Mouse (Mus musculus) adrenal gland, adult (tissue): Measurements from ENCODE around the gene Mta1.
A peak's percentile ranks its signal among the peaks of the same experiment; 100 is the strongest.

Experiments used
- DNase-seq, 2 experiments: peaks; one replicate each; pipeline ENCODE4 v3.0.0; 2022 to 2023; ENCODE audit warnings: low spot score in 1 of 2; ENCODE audit not compliant: inconsistent age in 2 of 2

The Mta1 gene

GRCm38 (mm10) chr12:113176960-113177725 lies 79.1 kb downstream of the Mta1 start:
- no peak for DNase-seq

DNA sequence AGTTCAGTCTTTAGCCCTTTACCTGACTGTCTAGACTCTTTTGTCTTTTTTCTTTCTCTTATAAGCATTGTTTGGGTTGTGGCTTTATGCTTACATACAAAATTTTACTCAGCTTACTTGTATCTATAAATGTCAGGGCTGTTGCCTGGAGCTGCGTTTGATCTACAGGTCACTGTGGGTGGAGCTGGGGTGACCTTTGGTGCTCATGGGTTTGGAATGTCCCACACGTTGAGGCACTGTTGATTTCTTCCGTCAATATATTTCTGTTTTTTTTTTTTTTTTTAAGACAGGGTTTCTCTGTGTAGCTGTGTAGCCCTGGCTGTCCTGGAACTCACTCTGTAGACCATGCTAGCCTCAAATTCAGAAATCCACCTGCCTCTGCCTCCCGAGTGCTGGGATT lies 82.9 kb downstream of the Mta1 start:
- DNase-seq = peak; percentile 77

DNA sequence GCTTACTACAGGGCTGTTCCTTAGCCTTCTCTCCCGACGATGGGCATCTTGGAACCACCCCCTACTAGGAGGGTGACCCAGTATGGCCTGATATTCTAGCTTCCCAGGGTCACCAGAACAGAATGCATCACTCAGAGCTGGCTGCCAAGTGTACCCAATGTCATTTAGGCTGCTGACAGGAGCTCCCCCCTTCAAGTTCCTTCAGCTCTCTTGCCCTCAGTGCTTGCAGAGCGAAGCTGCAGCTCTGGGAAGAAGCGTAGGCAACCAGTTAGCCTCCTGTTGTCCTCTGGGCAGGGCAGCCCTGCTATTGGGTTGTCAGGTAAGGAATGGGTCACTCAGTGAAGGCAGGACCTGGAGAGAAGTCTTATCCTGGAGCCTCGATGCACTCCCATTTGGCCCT lies 86.9 kb downstream of the Mta1 start:
- DNase-seq = peak; percentile 50 to 62

DNA sequence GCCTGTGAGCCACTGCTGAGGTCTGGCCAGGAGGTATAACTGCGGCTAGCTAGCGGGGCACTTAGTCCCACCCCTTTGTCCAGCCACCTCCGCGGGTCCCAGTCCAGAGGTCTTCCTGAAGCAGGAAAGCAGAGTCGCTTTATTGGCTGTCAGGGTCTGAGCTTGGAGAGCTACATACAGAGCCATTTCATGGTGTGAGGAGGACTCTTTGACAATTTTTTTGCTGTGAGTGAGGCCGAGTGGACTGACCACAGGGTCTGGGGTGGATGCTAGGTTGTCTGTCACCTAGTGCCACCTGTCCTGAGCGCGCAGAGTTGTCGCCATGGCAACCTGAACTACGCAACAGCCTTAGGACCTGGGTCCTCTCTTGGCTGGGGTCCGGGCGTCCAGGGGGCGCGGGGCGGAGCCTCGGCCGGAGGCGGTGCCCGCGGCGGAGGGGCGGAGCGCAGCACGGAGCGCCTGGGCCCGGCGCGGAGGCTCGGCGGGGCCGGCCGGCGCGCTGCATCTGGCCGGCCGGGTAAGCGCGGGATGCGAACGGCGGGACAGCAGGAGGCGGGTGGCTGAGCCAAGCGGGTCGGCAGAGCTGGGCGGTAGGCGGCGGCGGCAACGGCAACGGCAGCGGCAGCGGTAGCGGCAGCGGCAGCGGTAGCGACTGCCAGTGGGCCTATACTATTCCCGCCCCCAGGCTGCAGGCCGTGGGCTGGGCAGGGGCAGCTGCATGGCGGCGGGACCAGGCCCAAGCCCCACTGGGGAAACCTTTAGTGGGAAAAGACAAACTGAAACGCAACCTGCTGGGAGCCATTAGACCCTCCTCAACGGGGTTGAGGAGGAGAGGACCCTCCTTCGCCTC lies 87.6 kb downstream of the Mta1 start, which contains the start of gene Tmem121:
TSS of gene Tmem121 (plus strand) at position 489 of the 850 bp plus-strand sequence.
- peak; percentile 66 to 78 for DNase-seq

DNA sequence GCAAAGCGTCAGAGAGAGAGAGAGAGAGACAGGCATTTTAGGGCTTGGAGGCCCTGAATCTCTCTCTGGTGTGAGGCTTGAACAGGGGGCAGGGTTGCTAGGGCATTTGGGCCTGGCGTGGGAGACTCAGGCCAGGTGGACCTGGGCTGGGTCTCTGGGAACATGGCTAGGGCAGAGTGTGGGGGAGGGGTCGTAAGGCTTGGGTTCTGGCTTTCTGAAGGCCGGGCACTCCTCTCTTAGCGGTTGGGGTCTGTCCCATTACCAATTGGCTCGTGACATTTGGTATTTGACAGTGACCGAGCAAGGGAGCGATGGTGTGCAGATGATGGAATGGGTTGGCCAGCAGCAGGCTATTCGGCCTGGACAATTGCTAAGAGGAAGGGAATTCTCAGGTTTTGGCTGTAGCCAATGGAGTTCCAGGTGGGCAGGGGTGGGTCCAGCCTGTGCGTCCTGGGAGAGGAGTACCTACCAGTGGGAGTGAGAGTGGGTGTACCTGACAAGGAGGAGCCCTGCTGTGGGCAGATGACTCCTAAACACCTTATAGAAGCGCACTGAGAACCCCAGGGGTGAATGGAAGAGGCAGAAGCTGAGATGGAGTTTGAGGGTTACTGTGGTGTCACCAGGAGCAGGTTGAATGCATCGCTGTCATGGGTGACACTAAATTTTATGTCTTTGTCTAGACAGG lies 88.4 kb downstream of the Mta1 start:
- DNase-seq = peak in 1 of 2 experiments; percentile 44
